Mouse (Mus musculus) kidney, postnatal 25 days (tissue): ENCODE measurements around the gene Cd47.

Experiments
- DNase-seq, 2 experiments: peaks; one replicate each; pipeline ENCODE4 v3.0.0; 2021; ENCODE audit warnings: mixed read lengths in 2 of 2

The Cd47 gene

GRCm38 (mm10) chr16:49920191-49920590 lies 119.9 kb downstream of the Cd47 start:
- no peak for DNase-seq

- no peak for DNase-seq
Measured at GRCm38 (mm10) chr16:49921677-49922076, 121.3 kb downstream of the Cd47 start.

- DNase-seq = no peak
Measured at GRCm38 (mm10) chr16:49922098-49922497, 121.8 kb downstream of the Cd47 start.

GRCm38 (mm10) chr16:49923720-49924119 lies 123.4 kb downstream of the Cd47 start:
- DNase-seq = no peak

- DNase-seq = no peak
Measured at GRCm38 (mm10) chr16:49924941-49925340, 124.6 kb downstream of the Cd47 start.

- no peak for DNase-seq
Measured at GRCm38 (mm10) chr16:49933274-49933673, 132.9 kb downstream of the Cd47 start.

- no peak for DNase-seq
Measured at GRCm38 (mm10) chr16:49936008-49936443, 135.7 kb downstream of the Cd47 start.

- no peak for DNase-seq
Measured at GRCm38 (mm10) chr16:49936793-49937192, 136.5 kb downstream of the Cd47 start.

GRCm38 (mm10) chr16:49937218-49938165 lies 137.2 kb downstream of the Cd47 start:
- DNase-seq = no peak

- DNase-seq = no peak
Measured at GRCm38 (mm10) chr16:49938483-49939301, 138.4 kb downstream of the Cd47 start.

GRCm38 (mm10) chr16:49939376-49939775 lies 139.0 kb downstream of the Cd47 start:
- DNase-seq = no peak

- no peak for DNase-seq
Measured at GRCm38 (mm10) chr16:49940473-49940872, 140.1 kb downstream of the Cd47 start.

- no peak for DNase-seq
Measured at GRCm38 (mm10) chr16:49941031-49941430, 140.7 kb downstream of the Cd47 start.

GRCm38 (mm10) chr16:49943726-49944125 lies 143.4 kb downstream of the Cd47 start:
- no peak for DNase-seq

GRCm38 (mm10) chr16:49945084-49945483 lies 144.8 kb downstream of the Cd47 start:
- DNase-seq = no peak

- no peak for DNase-seq
Measured at GRCm38 (mm10) chr16:49947049-49947448, 146.7 kb downstream of the Cd47 start.

- no peak for DNase-seq
Measured at GRCm38 (mm10) chr16:49947610-49948009, 147.3 kb downstream of the Cd47 start.

GRCm38 (mm10) chr16:49948287-49948686 lies 148.0 kb downstream of the Cd47 start:
- DNase-seq = no peak

- no peak for DNase-seq
Measured at GRCm38 (mm10) chr16:49949261-49949660, 148.9 kb downstream of the Cd47 start.

GRCm38 (mm10) chr16:49950340-49950739 lies 150.0 kb downstream of the Cd47 start:
- no peak for DNase-seq

GRCm38 (mm10) chr16:49951288-49951691 lies 151.0 kb downstream of the Cd47 start:
- DNase-seq = no peak

- peak; percentile 41 to 64 for DNase-seq
Measured at GRCm38 (mm10) chr16:49951925-49952523, 151.7 kb downstream of the Cd47 start.

GRCm38 (mm10) chr16:49953817-49954216 lies 153.5 kb downstream of the Cd47 start:
- peak; percentile 50 to 60 for DNase-seq
